Mouse (Mus musculus): ENCODE measurements around the gene Scarb2. TPM values are rescaled to one million over a fixed set of nuclear protein-coding genes. Genes with fewer than 3 reads are reported as not detected.

Gene Scarb2
- polyA plus RNA-seq, 1 experiment from 2014 or later = 18.9 TPM

DNA sequence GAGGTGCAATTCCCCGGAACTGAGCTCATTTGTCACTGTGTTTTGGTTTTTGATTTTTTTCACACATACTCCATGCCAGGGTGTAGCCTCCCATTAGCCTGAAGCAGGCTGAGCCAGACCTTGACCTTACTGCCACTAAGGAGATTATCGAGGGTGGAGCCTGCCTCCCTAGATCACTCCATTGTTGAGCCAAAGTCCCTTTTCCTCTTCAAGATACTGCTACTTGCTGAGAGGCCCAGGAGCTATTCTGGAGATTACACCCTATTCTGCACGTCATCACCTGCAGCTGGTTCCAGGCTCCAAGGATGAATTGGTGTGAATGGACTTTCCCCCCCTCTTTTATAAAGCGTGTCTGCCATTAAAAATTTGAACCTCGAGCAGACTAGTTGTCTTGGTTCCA is 5.4 kb upstream of the Scarb2 start:
- Histone ChIP-seq H3K36me3 (replicated peaks; ENCODE audit: control insufficient read depth, insufficient read depth) (no peaks in the 10 kb centered on the region), H3K4me3 (replicated peaks; ENCODE audit: low read length) (no peak overlapping the region), H3K4me1 (replicated peaks; ENCODE audit: control insufficient read depth, insufficient read depth, low read length) (no peaks in the 10 kb centered on the region), H3K9me3 (ENCODE audit: control insufficient read depth, low read length) (no peaks in the 10 kb centered on the region), H3K4me2 (replicated peaks) (no peak overlapping the region), H3K9ac (no peak overlapping the region), H3K27ac (no peak overlapping the region), H3K27me3 (ENCODE audit: control insufficient read depth, insufficient read depth, low read length) (no peaks in the 10 kb centered on the region)
- DNase-seq (ENCODE audit: low spot score) (no peak), ATAC-seq (ENCODE audit: low FRiP score) (no peak)
- WGBS = 89% methylated on average over 5 of the region's 5 CpGs

DNA sequence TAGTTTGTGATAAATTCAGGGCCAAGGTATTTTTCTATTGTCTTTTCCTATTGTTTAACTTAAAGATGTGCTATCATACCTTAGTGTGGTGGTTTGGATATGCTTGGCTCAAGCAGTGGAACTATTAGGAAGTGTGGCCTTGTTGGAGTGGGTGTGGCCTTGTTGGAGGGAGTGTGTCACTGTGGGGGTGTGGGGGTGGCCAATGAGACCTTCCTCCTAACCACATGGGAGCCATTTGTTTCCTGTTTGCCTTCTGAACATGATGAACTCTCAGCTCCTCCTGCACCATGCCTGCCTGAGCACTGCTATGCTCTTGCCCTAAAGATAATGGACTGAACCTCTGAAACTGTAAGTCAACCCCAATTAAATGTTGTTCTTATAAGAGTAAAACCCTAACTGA is 4.6 kb upstream of the Scarb2 start:
- no peak overlapping the region for H3K27ac ChIP-seq
- H3K9ac ChIP-seq = no peak overlapping the region
- H3K4me3 ChIP-seq (replicated peaks; ENCODE audit: low read length) = no peak overlapping the region
- H3K27me3 ChIP-seq (ENCODE audit: control insufficient read depth, insufficient read depth, low read length) = no peaks in the 10 kb centered on the region
- H3K36me3 ChIP-seq (replicated peaks; ENCODE audit: control insufficient read depth, insufficient read depth) = no peaks in the 10 kb centered on the region
- DNase-seq (ENCODE audit: low spot score) (no peak), ATAC-seq (ENCODE audit: low FRiP score) (no peak)
- no peaks in the 10 kb centered on the region for H3K9me3 ChIP-seq (ENCODE audit: control insufficient read depth, low read length)
- peaks cover 1% of the 10 kb centered on the region for H3K4me1 ChIP-seq (replicated peaks; ENCODE audit: control insufficient read depth, insufficient read depth, low read length)
- H3K4me2 ChIP-seq (replicated peaks) = no peak overlapping the region

GRCm38 (mm10) chr5:92508853-92509252 is 2.2 kb upstream of the Scarb2 start:
- H3K4me2 ChIP-seq (replicated peaks) = no peak overlapping the region
- no peak for ATAC-seq (ENCODE audit: low FRiP score)
- no peaks in the 10 kb centered on the region for H3K27me3 ChIP-seq (ENCODE audit: control insufficient read depth, insufficient read depth, low read length)

GRCm38 (mm10) chr5:92506301-92506729 is 318 bp downstream of the Scarb2 start:
- peak overlapping the region; percentile 89 for H3K9ac ChIP-seq
- ATAC-seq (ENCODE audit: low FRiP score) (no peak), DNase-seq (ENCODE audit: low spot score) (peak; percentile 48)
- H3K27ac ChIP-seq = peak overlapping the region; percentile 98
- peak overlapping the region; percentile 64 for H3K4me3 ChIP-seq (replicated peaks; ENCODE audit: low read length)
- 25% methylated on average over 4 of the region's 4 CpGs for WGBS
- H3K4me2 ChIP-seq (replicated peaks) = peak overlapping the region; percentile 57
- H3K4me1 ChIP-seq (replicated peaks; ENCODE audit: control insufficient read depth, insufficient read depth, low read length) = peaks cover 21% of the 10 kb centered on the region
- H3K9me3 ChIP-seq (ENCODE audit: control insufficient read depth, low read length) = no peaks in the 10 kb centered on the region
- H3K27me3 ChIP-seq (ENCODE audit: control insufficient read depth, insufficient read depth, low read length) = no peaks in the 10 kb centered on the region
- H3K36me3 ChIP-seq (replicated peaks; ENCODE audit: control insufficient read depth, insufficient read depth) = no peaks in the 10 kb centered on the region

More at GRCm38 (mm10) chr5:92508853-92509252, 2.2 kb upstream of the Scarb2 start:
- no peak for DNase-seq (ENCODE audit: low spot score)
- no peak overlapping the region for H3K27ac ChIP-seq
- H3K36me3 ChIP-seq (replicated peaks; ENCODE audit: control insufficient read depth, insufficient read depth) = no peaks in the 10 kb centered on the region
- no peak overlapping the region for H3K9ac ChIP-seq
- no peaks in the 10 kb centered on the region for H3K9me3 ChIP-seq (ENCODE audit: control insufficient read depth, low read length)
- no peak overlapping the region for H3K4me3 ChIP-seq (replicated peaks; ENCODE audit: low read length)
- WGBS = 94% methylated on average over 5 of the region's 5 CpGs
- peaks cover 7% of the 10 kb centered on the region for H3K4me1 ChIP-seq (replicated peaks; ENCODE audit: control insufficient read depth, insufficient read depth, low read length)

GRCm38 (mm10) chr5:92505402-92505865 is 1.2 kb downstream of the Scarb2 start:
- ATAC-seq (ENCODE audit: low FRiP score) = peak; percentile 96
- no peaks in the 10 kb centered on the region for H3K9me3 ChIP-seq (ENCODE audit: control insufficient read depth, low read length)
- H3K4me2 ChIP-seq (replicated peaks) = peak overlapping the region; percentile 57
- H3K4me3 ChIP-seq (replicated peaks; ENCODE audit: low read length) = peak overlapping the region; percentile 64
- DNase-seq (ENCODE audit: low spot score) = peak; percentile 92
- no peaks in the 10 kb centered on the region for H3K36me3 ChIP-seq (replicated peaks; ENCODE audit: control insufficient read depth, insufficient read depth)
- no peaks in the 10 kb centered on the region for H3K27me3 ChIP-seq (ENCODE audit: control insufficient read depth, insufficient read depth, low read length)
- under 1% methylated on average over 43 of the region's 48 CpGs for WGBS
- peak overlapping the region; percentile 89 for H3K9ac ChIP-seq
- H3K27ac ChIP-seq = peak overlapping the region; percentile 98
- peaks cover 21% of the 10 kb centered on the region for H3K4me1 ChIP-seq (replicated peaks; ENCODE audit: control insufficient read depth, insufficient read depth, low read length)

- Histone ChIP-seq H3K9me3 (ENCODE audit: control insufficient read depth, low read length) (no peaks in the 10 kb centered on the region), H3K9ac (peak overlapping the region; percentile 89), H3K36me3 (replicated peaks; ENCODE audit: control insufficient read depth, insufficient read depth) (no peaks in the 10 kb centered on the region), H3K27ac (peak overlapping the region; percentile 98), H3K27me3 (ENCODE audit: control insufficient read depth, insufficient read depth, low read length) (no peaks in the 10 kb centered on the region), H3K4me1 (replicated peaks; ENCODE audit: control insufficient read depth, insufficient read depth, low read length) (peaks cover 23% of the 10 kb centered on the region), H3K4me3 (replicated peaks; ENCODE audit: low read length) (peak overlapping the region; percentile 64), H3K4me2 (replicated peaks) (peak overlapping the region; percentile 57)
- peak; percentile 84 for ATAC-seq (ENCODE audit: low FRiP score)
- peak; percentile 65 for DNase-seq (ENCODE audit: low spot score)
- under 1% methylated on average over 35 of the region's 35 CpGs for WGBS
These were observed 1.8 kb downstream of the Scarb2 start for GRCm38 (mm10) chr5:92504676-92505400.

DNA sequence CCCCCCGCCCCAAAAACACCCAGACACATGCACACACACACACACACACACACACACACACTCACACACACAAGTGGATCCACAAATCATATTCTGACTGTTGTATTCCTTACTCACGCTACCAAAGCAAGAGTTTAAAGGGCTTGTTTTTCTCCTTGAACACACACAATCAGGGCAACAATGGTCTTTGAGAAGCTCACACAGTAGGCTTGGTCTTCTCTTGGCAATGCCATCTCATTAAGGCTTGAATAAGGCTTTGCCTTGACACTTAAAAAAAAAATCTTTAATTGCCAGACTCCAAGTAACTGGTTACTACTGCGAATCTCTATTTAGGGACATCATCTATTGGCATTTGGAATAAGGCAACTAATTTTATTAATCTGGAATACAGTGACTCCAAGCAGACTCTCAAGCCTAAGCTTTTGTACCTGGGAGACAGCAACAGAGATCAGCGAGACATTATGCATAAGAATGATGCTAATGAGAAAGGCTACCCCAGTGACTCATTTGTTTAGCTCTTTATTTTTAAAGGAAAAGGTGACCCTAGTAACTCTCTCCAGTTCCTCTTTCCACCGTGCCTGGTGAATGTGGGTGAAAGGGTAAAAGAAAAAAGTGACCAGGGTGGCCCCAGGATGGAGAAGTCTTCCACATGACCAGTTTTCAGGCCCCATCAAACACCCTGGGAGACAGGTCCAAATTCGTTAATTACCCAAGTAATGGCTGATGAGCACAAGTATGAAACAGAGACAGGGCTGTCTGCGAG is 2.6 kb downstream of the Scarb2 start:
- WGBS = 20% methylated on average over 7 of the region's 7 CpGs
- H3K9me3 ChIP-seq (ENCODE audit: control insufficient read depth, low read length) = no peaks in the 10 kb centered on the region

DNA sequence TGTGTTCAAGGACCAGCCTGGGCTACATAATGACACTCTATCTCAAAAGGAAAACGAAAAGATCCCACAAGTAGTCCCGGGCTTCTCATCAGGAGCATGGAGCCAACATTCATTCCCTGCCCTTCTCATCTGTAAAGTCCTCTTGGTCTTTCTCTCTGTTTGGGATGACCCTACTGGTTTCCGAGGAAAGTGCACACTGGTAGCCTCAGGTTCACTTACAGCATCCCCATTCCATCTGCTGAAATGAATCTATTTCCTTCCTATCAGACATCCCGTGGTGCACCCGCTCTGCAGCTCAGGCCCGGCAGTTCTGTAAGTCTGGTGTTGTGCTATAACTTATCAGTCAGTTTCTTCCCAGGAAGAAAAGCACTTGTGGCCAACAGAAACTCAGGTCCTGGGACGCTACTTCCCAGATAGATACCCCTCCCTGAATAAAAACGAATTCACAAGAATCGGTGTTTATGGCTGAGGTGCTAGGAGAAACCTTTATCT is 3.2 kb downstream of the Scarb2 start:
- ATAC-seq (ENCODE audit: low FRiP score) (no peak), DNase-seq (ENCODE audit: low spot score) (no peak)
- peak overlapping the region; percentile 64 for H3K4me3 ChIP-seq (replicated peaks; ENCODE audit: low read length)
- no peaks in the 10 kb centered on the region for H3K27me3 ChIP-seq (ENCODE audit: control insufficient read depth, insufficient read depth, low read length)
- peak overlapping the region; percentile 57 for H3K4me2 ChIP-seq (replicated peaks)
- whole genome bisulfite sequencing = 79% methylated on average over 9 of the region's 9 CpGs
- H3K9me3 ChIP-seq (ENCODE audit: control insufficient read depth, low read length) = no peaks in the 10 kb centered on the region
- H3K27ac ChIP-seq = no peak overlapping the region
- H3K36me3 ChIP-seq (replicated peaks; ENCODE audit: control insufficient read depth, insufficient read depth) = no peaks in the 10 kb centered on the region
- peaks cover 37% of the 10 kb centered on the region for H3K4me1 ChIP-seq (replicated peaks; ENCODE audit: control insufficient read depth, insufficient read depth, low read length)
- peak overlapping the region; percentile 89 for H3K9ac ChIP-seq

More for the DNA sequence above, 2.6 kb downstream of the Scarb2 start:
- Histone ChIP-seq H3K4me2 (replicated peaks) (peak overlapping the region; percentile 57), H3K36me3 (replicated peaks; ENCODE audit: control insufficient read depth, insufficient read depth) (no peaks in the 10 kb centered on the region), H3K9ac (peak overlapping the region; percentile 89), H3K27me3 (ENCODE audit: control insufficient read depth, insufficient read depth, low read length) (no peaks in the 10 kb centered on the region), H3K4me3 (replicated peaks; ENCODE audit: low read length) (peak overlapping the region; percentile 64), H3K4me1 (replicated peaks; ENCODE audit: control insufficient read depth, insufficient read depth, low read length) (peaks cover 31% of the 10 kb centered on the region), H3K27ac (peak overlapping the region; percentile 98)
- ATAC-seq (ENCODE audit: low FRiP score) = no peak
- no peak for DNase-seq (ENCODE audit: low spot score)

GRCm38 (mm10) chr5:92499378-92499777 is 7.3 kb downstream of the Scarb2 start:
- peaks cover 40% of the 10 kb centered on the region for H3K4me1 ChIP-seq (replicated peaks; ENCODE audit: control insufficient read depth, insufficient read depth, low read length)
- H3K9me3 ChIP-seq (ENCODE audit: control insufficient read depth, low read length) = no peaks in the 10 kb centered on the region

More at GRCm38 (mm10) chr5:92499378-92499777, 7.3 kb downstream of the Scarb2 start:
- WGBS = 60% methylated on average over 3 of the region's 3 CpGs
- DNase-seq (ENCODE audit: low spot score) (no peak), ATAC-seq (ENCODE audit: low FRiP score) (no peak)
- no peak overlapping the region for H3K27ac ChIP-seq
- 0 out of 2 replicates have a peak, but pooled peaks cover 4% of the 10 kb centered on the region for H3K36me3 ChIP-seq (replicated peaks; ENCODE audit: control insufficient read depth, insufficient read depth)
- H3K27me3 ChIP-seq (ENCODE audit: control insufficient read depth, insufficient read depth, low read length) = no peaks in the 10 kb centered on the region
- H3K4me2 ChIP-seq (replicated peaks) = no peak overlapping the region
- no peak overlapping the region for H3K9ac ChIP-seq
- H3K4me3 ChIP-seq (replicated peaks; ENCODE audit: low read length) = no peak overlapping the region
